Mouse (Mus musculus) liver, embryonic 14.5 days (tissue): ENCODE measurements around the gene Tmem37.

Experiments
- CTCF ChIP-seq: IDR thresholded peaks from 2 replicates; pipeline ENCODE4 v1.5.1; 2016; ENCODE audit warnings: antibody characterized with exemption, low read depth, control low read depth
- EP300 ChIP-seq: IDR thresholded peaks from 2 replicates; pipeline ENCODE4 v1.6.1; 2016; ENCODE audit warnings: antibody characterized with exemption, low read depth

- TF ChIP-seq CTCF (no peak), EP300 (no peak)
These were observed 26.5 kb downstream of the Tmem37 start for GRCm38 (mm10) chr1:120047325-120047724.
